Mouse (Mus musculus) testis, adult 2 months (tissue): ENCODE measurements around the gene Inava.

Experiments used
- CTCF ChIP-seq: fragments of 200-500 bp; IDR thresholded peaks from 2 replicates; pipeline ENCODE4 v1.5.1; 2012; ENCODE audit warnings: low read depth, mild to moderate bottlenecking, inconsistent platforms, low read length, moderate library complexity; ENCODE audit not compliant: control insufficient read depth, insufficient read depth, insufficient replicate concordance
- POLR2A ChIP-seq: fragments of 200-500 bp; IDR thresholded peaks from 2 replicates; pipeline ENCODE4 v1.6.1; 2012; ENCODE audit warnings: low read depth, mild to moderate bottlenecking, inconsistent platforms, low read length, moderate library complexity; ENCODE audit not compliant: control insufficient read depth

GRCm38 (mm10) chr1:136212803-136213202 lies 21.3 kb downstream of the Inava start, which contains the start of gene Mroh3:
- TF ChIP-seq POLR2A: peak; percentile 24; the same call in 1 of the 2 replicates
- TF ChIP-seq CTCF: peak; percentile 35; the same call in 1 of the 2 replicates
